Mouse (Mus musculus): ENCODE results near the gene Gm8334. TPM values are rescaled to one million over a fixed set of nuclear protein-coding genes. Genes with fewer than 3 reads are reported as not detected.

The Gm8334 gene
- under 1 TPM in 1 of 2 experiments, not detected in 1; 0.23 TPM for polyA plus RNA-seq (2017; shearing (Covaris generic))

DNA sequence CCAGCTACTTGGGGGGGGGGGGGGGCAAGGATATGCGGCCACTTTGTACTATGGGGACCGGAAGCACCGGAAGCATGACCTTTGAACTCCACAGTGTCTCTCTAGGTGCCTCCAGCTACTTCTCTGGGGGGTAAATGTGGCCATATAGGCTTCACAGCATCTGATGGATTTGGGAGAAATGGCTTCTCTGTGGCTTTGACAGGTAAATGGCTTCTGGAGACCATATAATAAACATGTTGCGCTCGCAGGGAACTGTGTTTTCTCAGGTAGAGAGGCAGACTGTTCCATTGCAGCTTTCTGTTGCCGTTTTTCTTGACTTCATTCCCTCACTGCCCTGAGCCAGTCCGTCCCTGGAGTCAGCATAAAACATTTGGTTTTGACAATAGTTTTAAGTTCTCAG, at the start of gene Gm8334:
TSS of gene Gm8334 (minus strand) at position 101 of the 400 bp plus-strand sequence.

DNA sequence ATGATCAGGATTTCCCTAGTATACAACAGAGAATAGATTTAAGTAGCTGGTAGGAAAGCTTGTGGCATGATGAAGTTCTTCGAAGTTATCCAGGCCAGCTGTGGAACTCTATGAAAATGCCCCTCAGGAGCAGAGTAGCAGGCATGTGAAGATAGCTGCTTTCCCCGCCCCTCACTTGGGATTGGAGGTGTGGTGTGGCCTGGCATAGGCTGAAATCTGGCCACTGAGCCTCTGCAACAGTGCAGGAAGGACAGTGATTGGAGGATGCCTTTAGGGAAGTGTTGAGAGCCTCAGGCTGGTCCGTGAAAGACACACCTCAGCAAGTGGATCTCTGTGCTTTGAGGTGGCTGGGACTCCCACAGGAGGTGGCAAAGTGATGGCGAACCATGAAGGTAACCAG, 48.3 kb upstream of the Gm8334 start, which contains the start of gene Gm15127:
TSS of gene Gm15127 (plus strand) at position 301 of the 400 bp plus-strand sequence.

Other genes with a start within 250 kb of the Gm8334 start
- not detected for gene Gm15114, start 126.2 kb downstream of the Gm8334 start, polyA plus RNA-seq (2017; shearing (Covaris generic))
- gene Gm15127, start 48.4 kb upstream of the Gm8334 start, polyA plus RNA-seq (2017; shearing (Covaris generic)), result not detected
- gene Luzp4, start 242.5 kb upstream of the Gm8334 start, polyA plus RNA-seq (2017; shearing (Covaris generic)), result not detected